Mouse (Mus musculus) CH12.LX (cell line): ENCODE data around the gene Daxx.

Experiments
- CTCF ChIP-seq, 2 experiments: IDR thresholded peaks in 1 of 2; conservative IDR thresholded peaks in 1 of 2; 2 replicates each; pipeline ENCODE4 v1.5.1; 2011 to 2012; ENCODE audit warnings: low read depth in 2 of 2, low read length in 2 of 2, improper control_type of control experiment in 1 of 2, inconsistent platforms in 1 of 2, mild to moderate bottlenecking in 1 of 2, moderate library complexity in 1 of 2
- E2F4 ChIP-seq: IDR thresholded peaks from 2 replicates; pipeline ENCODE4 v1.6.1; 2011; ENCODE audit warnings: low read depth, low read length, improper control_type of control experiment; ENCODE audit not compliant: insufficient replicate concordance
- ELF1 ChIP-seq: IDR thresholded peaks from 2 replicates; pipeline ENCODE4 v1.6.1; 2014; ENCODE audit warnings: low read depth, mild to moderate bottlenecking, inconsistent platforms, low read length, improper control_type of control experiment
- EP300 ChIP-seq: IDR thresholded peaks from 2 replicates; pipeline ENCODE4 v1.6.1; 2011; ENCODE audit warnings: low read length, improper control_type of control experiment
- MAZ ChIP-seq: IDR thresholded peaks from 2 replicates; pipeline ENCODE4 v1.6.1; 2012; ENCODE audit warnings: low read depth, mild to moderate bottlenecking, inconsistent platforms, low read length, improper control_type of control experiment, moderate library complexity
- POLR2A ChIP-seq: IDR thresholded peaks from 2 replicates; pipeline ENCODE4 v1.6.1; 2011; ENCODE audit warnings: low read depth, mild to moderate bottlenecking, improper control_type of control experiment, low read length
- RCOR1 ChIP-seq: conservative IDR thresholded peaks from 2 replicates; pipeline ENCODE4 v1.6.1; 2012; ENCODE audit warnings: low read depth, mild to moderate bottlenecking, inconsistent platforms, low read length, improper control_type of control experiment
- TBP ChIP-seq: conservative IDR thresholded peaks from 2 replicates; pipeline ENCODE4 v1.6.1; 2011; ENCODE audit warnings: low read depth, low read length, improper control_type of control experiment
- TCF12 ChIP-seq: IDR thresholded peaks from 2 replicates; pipeline ENCODE4 v1.6.1; 2014; ENCODE audit warnings: low read depth, mild to moderate bottlenecking, inconsistent platforms, low read length, improper control_type of control experiment
- UBTF ChIP-seq: IDR thresholded peaks from 2 replicates; pipeline ENCODE4 v1.6.1; 2012; ENCODE audit warnings: low read depth, mild to moderate bottlenecking, inconsistent platforms, low read length, improper control_type of control experiment, moderate library complexity
- USF2 ChIP-seq: conservative IDR thresholded peaks from 2 replicates; pipeline ENCODE4 v1.6.1; 2011; ENCODE audit warnings: low read depth, low read length, improper control_type of control experiment

DNA sequence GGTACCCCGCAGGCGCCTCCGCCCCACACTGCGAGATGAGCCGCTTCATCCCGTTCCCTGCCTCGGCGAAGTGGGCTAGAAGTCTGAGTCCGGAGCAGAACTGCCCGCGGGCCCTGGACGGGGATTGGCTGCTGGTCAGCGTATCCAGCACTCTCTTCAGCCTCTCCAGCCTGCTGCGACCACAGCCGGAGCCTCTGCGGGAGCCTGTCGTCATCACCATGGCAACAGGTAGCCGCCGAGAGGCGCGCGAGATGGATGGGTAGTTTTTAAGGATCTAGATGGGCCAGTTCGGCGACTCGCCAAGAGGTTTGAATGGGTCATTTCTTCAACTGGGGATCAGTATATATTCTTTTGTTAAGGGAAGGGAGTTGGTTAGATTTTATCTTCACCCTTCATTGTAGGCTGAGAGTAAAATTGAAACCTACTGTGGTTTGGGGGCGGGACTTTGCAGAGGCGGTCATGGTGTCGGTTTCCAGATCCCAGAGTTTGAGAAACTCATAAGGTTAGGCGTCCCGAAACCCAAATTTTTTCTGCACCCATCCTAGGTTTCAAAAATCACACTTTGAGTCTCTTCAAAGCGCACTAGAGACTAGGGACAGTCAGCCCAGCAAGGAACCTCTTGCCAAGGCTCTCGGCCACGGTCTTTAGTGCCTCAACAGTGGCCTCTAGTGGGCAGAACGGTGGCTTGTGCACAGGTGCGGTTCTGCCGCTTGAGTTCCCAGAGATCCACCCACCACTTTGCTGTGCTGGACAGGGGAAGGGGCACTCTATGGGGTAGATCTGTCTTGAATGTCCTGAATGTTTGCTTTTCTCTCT, 11.3 kb downstream of the Daxx start:
- TF ChIP-seq EP300: no peak; the same call in none of the 2 replicates
- peak; percentile 60 to 86 for TF ChIP-seq CTCF (conservative IDR thresholded peaks at IDR 0.05 in 1 of 2, IDR thresholded peaks at IDR 0.05 in 1 of 2; ENCODE audit: low read depth in 2 of 2, low read length in 2 of 2)
- TF ChIP-seq POLR2A: no peak; the same call in 1 of the 2 replicates
- no peak for TF ChIP-seq UBTF
- no peak for TF ChIP-seq MAZ
- no peak for TF ChIP-seq E2F4
- TF ChIP-seq TBP: no peak
- TF ChIP-seq USF2: no peak
- 0 out of 2 replicates have a peak, but pooled peaks have one; percentile 22 for TF ChIP-seq ELF1
- TF ChIP-seq TCF12: 0 out of 2 replicates have a peak, but pooled peaks have one; percentile 23
- peak; percentile 36; the same call in 1 of the 2 replicates for TF ChIP-seq RCOR1
